Comparison of ENCODE assay signal across 26 mouse cellular contexts in genomic region chr12:77079481-77079880, GRCm38 (mm10).
DNase-seq lines count a peak whose midpoint lies in the region; TF ChIP-seq lines count a peak whose summit lies in the region.
"Had no signal": no experiment of that assay in that cellular context is flagged by ENCODE, and none has a peak within 500 bp of the region (broad histone marks: within the 10 kb centered on the region; RNA-seq: fewer than 3 reads in every experiment).

No protein-coding gene starts in this region.

- H3ac ChIP-seq in C2C12 (ENCODE audit: control insufficient read depth, insufficient read length, low read depth), result no peak overlapping the region

- peak; percentile 27 for DNase-seq in heart, adult 11 months
- DNase-seq in heart, postnatal 25 days (ENCODE audit: low spot score), result no peak
- peak; percentile 6 for DNase-seq in NIH3T3 (ENCODE audit: low read depth)
- DNase-seq in kidney, adult 2 months, result no peak
- DNase-seq in midbrain, embryonic 10.5 days (ENCODE audit: low spot score), result no peak
- DNase-seq: adrenal gland, adult 8-10 months; adrenal gland, postnatal 25 days; cerebellum, adult 11-12 months; cerebellum, adult 8-10 months; cerebellum, postnatal 10 days; cerebellum, postnatal 36 days; embryo, embryonic 11 days; forebrain, postnatal 0 days; gastrocnemius, adult 2 months; gastrocnemius, postnatal 14 days; heart, adult 18-20 months; heart, postnatal 10 days; heart, postnatal 4 days had no signal

- no peaks in the 10 kb centered on the region for H3K9me3 ChIP-seq in midbrain, embryonic 10.5 days (replicated peaks)
- H3K9me3 ChIP-seq: embryonic facial prominence, embryonic 10.5 days; embryonic facial prominence, embryonic 13.5 days; forebrain, embryonic 10.5 days; heart, embryonic 12.5 days; heart, embryonic 15.5 days had no signal

- no peaks in the 10 kb centered on the region for H3K27me3 ChIP-seq in C2C12 (ENCODE audit: control insufficient read depth, insufficient read depth, insufficient read length)
- H3K27me3 ChIP-seq in kidney, adult 2 months (replicated peaks; ENCODE audit: control insufficient read depth, insufficient read depth, low read length), result no peaks in the 10 kb centered on the region
- H3K27me3 ChIP-seq in midbrain, embryonic 10.5 days (ENCODE audit: low read depth, poor library complexity, severe bottlenecking), result no peaks in the 10 kb centered on the region
- H3K27me3 ChIP-seq: embryonic facial prominence, embryonic 13.5 days; heart, embryonic 12.5 days; heart, embryonic 15.5 days had no signal

- intact Hi-C loops in heart, postnatal 25 days (cut with DNase I), result no loop called here

- no peak for TF ChIP-seq CTCF in C2C12 (IDR thresholded peaks at IDR 0.05; ENCODE audit: control insufficient read depth, insufficient read depth, insufficient read length)
- no peak for TF ChIP-seq CTCF in kidney, adult 2 months (conservative IDR thresholded peaks at IDR 0.05; ENCODE audit: insufficient read depth, insufficient read length, low read depth, low read length)

- H3K4me3 ChIP-seq in C2C12 (ENCODE audit: insufficient read depth, poor library complexity, severe bottlenecking), result no peak overlapping the region
- H3K4me3 ChIP-seq in kidney, adult 2 months (ENCODE audit: insufficient read depth, low read depth, low read length), result no peak overlapping the region
- H3K4me3 ChIP-seq in midbrain, embryonic 10.5 days, result no peak overlapping the region
- H3K4me3 ChIP-seq: embryonic facial prominence, embryonic 10.5 days; embryonic facial prominence, embryonic 13.5 days; forebrain, embryonic 10.5 days; gastrocnemius, adult 2 months; heart, embryonic 12.5 days; heart, embryonic 15.5 days had no signal

- 84% methylated on average over 3 of the region's 3 CpGs for WGBS in kidney, adult 2 months
- WGBS in midbrain, embryonic 10.5 days, result 91% methylated on average over 3 of the region's 3 CpGs

- no peaks in the 10 kb centered on the region for H3K79me2 ChIP-seq in C2C12 (ENCODE audit: control insufficient read depth, insufficient read depth)

- no peak for TF ChIP-seq POLR2A in kidney, adult 2 months (IDR thresholded peaks at IDR 0.05; ENCODE audit: low read depth, low read length)

- no peaks in the 10 kb centered on the region for H3K4me1 ChIP-seq in kidney, adult 2 months (ENCODE audit: control insufficient read depth, insufficient read depth, low read length)
- no peaks in the 10 kb centered on the region for H3K4me1 ChIP-seq in midbrain, embryonic 10.5 days
- H3K4me1 ChIP-seq: embryonic facial prominence, embryonic 10.5 days; embryonic facial prominence, embryonic 13.5 days; forebrain, embryonic 10.5 days; heart, embryonic 12.5 days; heart, embryonic 15.5 days had no signal

- no peak overlapping the region for H3K27ac ChIP-seq in kidney, adult 2 months (ENCODE audit: insufficient read depth, low read depth, low read length)
- no peak overlapping the region for H3K27ac ChIP-seq in midbrain, embryonic 10.5 days (replicated peaks)
- H3K27ac ChIP-seq: embryonic facial prominence, embryonic 10.5 days; embryonic facial prominence, embryonic 13.5 days; forebrain, embryonic 10.5 days; gastrocnemius, adult 2 months; heart, embryonic 15.5 days; hindbrain, embryonic 14.5 days; hindbrain, postnatal 0 days had no signal

- H3K79me3 ChIP-seq in C2C12 (ENCODE audit: low read depth), result no peaks in the 10 kb centered on the region

- no peaks in the 10 kb centered on the region for H3K36me3 ChIP-seq in C2C12 (ENCODE audit: control insufficient read depth, insufficient read depth)
- no peaks in the 10 kb centered on the region for H3K36me3 ChIP-seq in kidney, adult 2 months (ENCODE audit: control insufficient read depth, insufficient read depth, low read length)
- no peaks in the 10 kb centered on the region for H3K36me3 ChIP-seq in midbrain, embryonic 10.5 days
- H3K36me3 ChIP-seq: embryonic facial prominence, embryonic 10.5 days; embryonic facial prominence, embryonic 13.5 days; forebrain, embryonic 10.5 days; heart, embryonic 12.5 days; heart, embryonic 15.5 days had no signal

TF ChIP-seq in C2C12, 6 proteins besides CTCF, POLR2A, EP300 and RAD21:
- TF ChIP-seq FOSL1 (IDR thresholded peaks at IDR 0.05; ENCODE audit: insufficient read depth, low read length, poor library complexity, severe bottlenecking) (peak; percentile 75), MYOG (IDR thresholded peaks at IDR 0.05; ENCODE audit: control insufficient read depth, extremely low read depth, insufficient read length) (no peak), USF1 (IDR thresholded peaks at IDR 0.05; ENCODE audit: low read depth) (no peak), MYOD1 (IDR thresholded peaks at IDR 0.05; ENCODE audit: control insufficient read depth, insufficient read length, low read depth) (peak; percentile 4)
TF ChIP-seq in C2C12: peak in this region for 2.

Comparison
In these comparisons a context has a peak if more than half of its experiments do, and no peak if none do; other contexts are left out.
1. DNase-seq: peak in heart, adult 11 months (single experiment) and NIH3T3 (single experiment); none in heart, postnatal 25 days (single experiment), kidney, adult 2 months (single experiment) and midbrain, embryonic 10.5 days (single experiment).